Mouse (Mus musculus) forebrain, embryonic 16.5 days (tissue): Measurements from ENCODE around the gene Gltpd2. TPM values are rescaled to one million over a fixed set of nuclear protein-coding genes. Genes with fewer than 3 reads are reported as not detected.
"Not testable (repeated sequence)": the region's sequence is repeated elsewhere in the genome, so short reads cannot be mapped to it uniquely, and the experiment has no call there.

Source experiments
- ATAC-seq: fragments of 200-750 bp; cut with Nextera tagmentation; 2 replicates; pipeline ENCODE4 v1.8.0; 2017; ENCODE audit warnings: mild to moderate bottlenecking, moderate library complexity
- H3K27ac ChIP-seq: fragments of 300-500 bp; sonication (generic); 2 replicates; pipeline ENCODE4 v1.5.1; 2014; ENCODE audit warnings: low read length, control low read depth
- H3K27me3 ChIP-seq: fragments of 300-500 bp; sonication (generic); replicated peaks from 2 replicates; pipeline ENCODE4 v1.6.1; 2014; ENCODE audit warnings: low read length; ENCODE audit not compliant: control insufficient read depth, insufficient read depth
- H3K36me3 ChIP-seq: fragments of 300-500 bp; sonication (generic); 2 replicates; pipeline ENCODE4 v1.6.1; 2014; ENCODE audit not compliant: control insufficient read depth, insufficient read depth
- H3K4me1 ChIP-seq: fragments of 300-500 bp; sonication (generic); replicated peaks from 2 replicates; pipeline ENCODE4 v1.6.1; 2014; ENCODE audit warnings: low read length; ENCODE audit not compliant: control insufficient read depth, insufficient read depth
- H3K4me2 ChIP-seq: fragments of 300-500 bp; sonication (generic); 2 replicates; pipeline ENCODE4 v1.6.1; 2014; ENCODE audit warnings: mild to moderate bottlenecking, low read length, control low read depth
- H3K4me3 ChIP-seq: fragments of 300-500 bp; sonication (generic); replicated peaks from 2 replicates; pipeline ENCODE4 v1.5.1; 2014; ENCODE audit warnings: mild to moderate bottlenecking, low read length, control low read depth
- H3K9ac ChIP-seq: fragments of 300-500 bp; sonication (generic); replicated peaks from 2 replicates; pipeline ENCODE4 v1.6.1; 2014; ENCODE audit warnings: low read depth, low read length, control low read depth
- H3K9me3 ChIP-seq: fragments of 300-500 bp; sonication (generic); 2 replicates; pipeline ENCODE4 v1.6.1; 2016; ENCODE audit warnings: low read length; ENCODE audit not compliant: control insufficient read depth
- WGBS: fragments of 180-500 bp; shearing (Covaris S2); extraction: QIAGEN DNeasy Blood & Tissue Kit; methylation state at CpG from one replicate; pipeline ENCODE4 v1.1.7; 2014; 5-methylcytosine and 5-hydroxymethylcytosine counted together
- polyA plus RNA-seq: library from polyadenylated mRNA; unstranded; fragments of >200 nt; fragmentation: Nextera tagmentation; extraction: Ambion mirVana; gene quantifications from 2 replicates; pipeline ENCODE4 v1.2.1, GENCODE M21; 2015

Gene Gltpd2
- 0.18 TPM in 1 of 2 replicates, not detected in the other for polyA plus RNA-seq

DNA sequence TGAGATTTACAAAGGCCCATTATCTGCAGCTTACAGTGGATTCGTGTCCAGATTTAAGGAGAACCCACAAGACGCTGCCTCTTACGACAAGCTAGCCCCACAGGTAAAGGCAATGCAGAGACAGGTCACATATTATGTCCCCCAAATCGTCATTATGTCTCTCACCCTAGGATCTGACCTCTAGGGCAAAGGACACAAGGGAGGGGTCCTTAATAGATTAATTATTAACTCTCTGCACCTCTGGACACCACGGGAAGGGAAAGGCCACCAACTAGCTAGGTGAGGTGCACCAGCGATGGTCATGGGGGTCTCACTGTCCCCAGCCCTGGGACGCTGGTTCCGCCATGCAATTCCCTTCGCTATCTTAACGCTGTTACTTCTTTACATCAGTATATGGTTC, at the start of gene Gltpd2:
Gene Gltpd2, plus strand, starts transcription at position 274 of the 400 bp plus-strand sequence.
- Histone ChIP-seq H3K4me3 (peak within 1 kb of the TSS; percentile 18), H3K4me1 (peaks cover 4% of the 10 kb centered on the region), H3K9ac (peak within 1 kb of the TSS; percentile 52; the same call in 1 of the 2 replicates), H3K4me2 (peak within 1 kb of the TSS; percentile 41), H3K27ac (no peak within 1 kb of the TSS), H3K9me3 (no peaks in the 10 kb centered on the region), H3K36me3 (no peaks in the 10 kb centered on the region), H3K27me3 (peaks cover 4% of the 10 kb centered on the region)
- 80% methylated on average over 10 of the region's 10 CpGs for WGBS
- ATAC-seq = no peak

DNA sequence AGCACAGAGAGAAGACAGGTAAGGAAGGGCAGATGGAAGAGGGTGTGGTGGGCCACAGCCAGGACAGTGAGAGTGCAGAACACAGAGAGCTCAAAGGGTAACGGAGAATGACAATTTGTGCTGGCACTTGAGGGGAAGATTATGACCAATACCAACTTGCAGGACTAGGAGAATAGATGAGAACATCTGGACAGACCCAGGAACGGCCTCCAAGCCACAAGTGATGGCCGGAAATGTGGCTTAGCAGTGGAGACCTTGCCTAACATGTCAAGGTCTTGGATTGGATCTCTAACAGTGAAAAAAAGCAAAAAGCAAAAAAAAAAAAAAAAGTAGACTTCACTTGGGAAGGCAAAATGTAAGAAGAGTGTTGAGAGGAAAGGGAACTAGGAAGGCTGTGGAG, 49.2 kb upstream of the Gltpd2 start:
- Histone ChIP-seq H3K36me3 (no peaks in the 10 kb centered on the region), H3K27me3 (0 out of 2 replicates have a peak, but pooled peaks cover 2% of the 10 kb centered on the region), H3K9ac (no peak overlapping the region), H3K9me3 (no peaks in the 10 kb centered on the region), H3K4me2 (no peak overlapping the region), H3K4me1 (peaks cover 12% of the 10 kb centered on the region), H3K27ac (no peak overlapping the region), H3K4me3 (no peak overlapping the region)
- no peak for ATAC-seq
- WGBS = 85% methylated on average over 3 of the region's 3 CpGs

DNA sequence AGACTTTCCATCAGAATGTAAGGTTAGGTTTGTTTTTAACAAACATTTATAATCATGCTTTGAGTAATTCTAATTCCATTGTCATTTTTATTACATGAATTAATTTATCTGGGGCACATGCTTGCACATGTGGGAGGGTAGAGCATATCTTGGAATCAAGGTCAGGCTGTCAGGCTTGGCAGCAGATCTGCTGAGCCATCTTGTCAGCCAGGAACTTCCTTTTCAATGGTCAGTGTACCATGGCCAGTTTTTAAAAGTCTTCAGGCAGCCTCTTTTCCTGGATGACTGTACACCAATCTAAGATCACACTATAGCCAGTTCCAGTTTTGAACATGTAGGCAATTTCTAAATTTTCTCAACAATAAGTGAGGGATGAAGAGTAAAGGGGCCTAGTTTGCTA, 46.3 kb upstream of the Gltpd2 start:
- no peaks in the 10 kb centered on the region for H3K27me3 ChIP-seq
- no peak for ATAC-seq
- H3K9me3 ChIP-seq = no peaks in the 10 kb centered on the region
- H3K4me1 ChIP-seq = no peaks in the 10 kb centered on the region
- H3K9ac ChIP-seq = no peak overlapping the region
- H3K4me3 ChIP-seq = no peak overlapping the region
- no peaks in the 10 kb centered on the region for H3K36me3 ChIP-seq
- no peak overlapping the region for H3K27ac ChIP-seq
- no peak overlapping the region for H3K4me2 ChIP-seq

DNA sequence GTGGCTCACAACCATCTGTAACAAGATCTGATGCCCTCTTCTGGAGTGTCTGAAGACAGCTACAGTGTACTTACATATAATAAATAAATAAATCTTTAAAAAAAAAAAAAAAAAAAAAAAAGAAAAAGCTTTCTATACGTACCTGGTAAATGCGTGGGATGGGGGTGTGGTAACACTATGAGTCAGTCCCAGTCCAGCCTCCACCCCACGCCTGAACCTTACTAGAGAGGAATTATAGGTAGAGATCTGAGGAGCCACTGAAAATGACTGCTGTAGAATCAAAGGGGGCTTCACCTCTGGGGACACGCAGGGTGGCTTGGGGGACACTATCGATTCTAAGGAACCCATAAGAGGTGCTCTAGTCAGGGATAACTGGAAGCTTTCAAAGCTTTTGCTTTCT, 45.7 kb upstream of the Gltpd2 start:
- H3K36me3 ChIP-seq, H3K27me3 ChIP-seq, ATAC-seq, H3K9ac ChIP-seq, H3K4me2 ChIP-seq, H3K27ac ChIP-seq, H3K9me3 ChIP-seq, H3K4me1 ChIP-seq, H3K4me3 ChIP-seq: not testable (repeated sequence)
- WGBS = 93% methylated on average over 5 of the region's 5 CpGs

DNA sequence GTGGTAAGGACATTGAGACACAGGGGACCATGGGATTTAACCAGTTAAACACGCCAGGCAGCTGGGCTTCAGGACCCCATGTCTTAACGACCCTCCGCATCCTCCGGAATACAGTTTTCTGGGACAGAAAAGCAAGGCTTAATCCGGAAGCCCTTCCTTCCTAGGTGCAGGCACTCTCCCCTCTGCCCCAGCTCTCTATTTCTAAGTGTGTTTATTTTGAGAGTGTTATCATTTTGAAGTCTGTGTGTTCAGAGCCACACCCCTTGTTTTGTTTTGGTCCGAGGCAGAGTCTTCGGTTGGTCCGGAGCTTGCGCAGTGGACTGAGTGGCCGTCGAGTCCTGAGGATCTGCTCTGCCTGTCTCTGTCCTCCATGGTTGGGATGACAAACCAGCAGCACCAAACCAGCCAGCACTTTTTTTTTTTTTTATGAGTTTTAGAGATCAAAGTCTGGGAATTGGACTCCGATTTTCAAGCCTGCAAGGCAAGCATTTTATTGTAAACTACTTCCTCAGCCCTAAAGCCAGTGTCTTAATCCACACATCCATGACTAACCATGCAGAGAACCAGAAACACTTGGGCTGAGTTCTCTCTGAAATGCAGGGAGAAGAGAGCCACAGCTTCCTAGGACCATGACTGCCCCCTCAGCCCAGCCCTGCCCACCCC, 44.0 kb upstream of the Gltpd2 start:
- no peak for ATAC-seq
- no peaks in the 10 kb centered on the region for H3K36me3 ChIP-seq
- no peaks in the 10 kb centered on the region for H3K4me1 ChIP-seq
- no peak overlapping the region for H3K4me2 ChIP-seq
- H3K9me3 ChIP-seq = no peaks in the 10 kb centered on the region
- no peaks in the 10 kb centered on the region for H3K27me3 ChIP-seq
- 83% methylated on average over 12 of the region's 12 CpGs for WGBS
- no peak overlapping the region for H3K4me3 ChIP-seq
- no peak overlapping the region for H3K9ac ChIP-seq
- H3K27ac ChIP-seq = no peak overlapping the region

DNA sequence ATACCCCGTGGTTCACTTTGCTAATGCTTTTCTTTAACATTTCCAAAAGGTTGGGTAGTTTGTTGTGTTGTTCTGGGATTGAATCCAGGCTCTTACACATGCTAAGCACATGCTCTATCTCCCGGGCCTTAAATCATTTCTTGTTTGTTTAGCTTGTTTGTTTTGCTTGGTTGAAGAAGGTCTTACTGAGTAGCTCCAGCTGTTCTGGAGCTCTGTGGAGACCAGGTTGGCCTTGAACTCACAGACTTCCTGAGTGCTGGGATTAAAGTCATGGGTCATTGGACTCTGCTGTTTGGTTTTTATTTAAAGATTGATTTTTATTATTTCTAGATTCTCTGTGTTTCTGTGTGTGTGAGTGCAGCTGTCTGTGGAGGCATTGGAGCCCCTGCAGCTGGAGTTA, 33.5 kb upstream of the Gltpd2 start:
- Histone ChIP-seq H3K27ac (no peak overlapping the region), H3K36me3 (no peaks in the 10 kb centered on the region), H3K4me1 (no peaks in the 10 kb centered on the region), H3K4me3 (no peak overlapping the region), H3K9ac (no peak overlapping the region), H3K9me3 (no peaks in the 10 kb centered on the region), H3K4me2 (no peak overlapping the region), H3K27me3 (no peaks in the 10 kb centered on the region)
- 52% methylated on average over 2 of the region's 2 CpGs for WGBS
- ATAC-seq = no peak

DNA sequence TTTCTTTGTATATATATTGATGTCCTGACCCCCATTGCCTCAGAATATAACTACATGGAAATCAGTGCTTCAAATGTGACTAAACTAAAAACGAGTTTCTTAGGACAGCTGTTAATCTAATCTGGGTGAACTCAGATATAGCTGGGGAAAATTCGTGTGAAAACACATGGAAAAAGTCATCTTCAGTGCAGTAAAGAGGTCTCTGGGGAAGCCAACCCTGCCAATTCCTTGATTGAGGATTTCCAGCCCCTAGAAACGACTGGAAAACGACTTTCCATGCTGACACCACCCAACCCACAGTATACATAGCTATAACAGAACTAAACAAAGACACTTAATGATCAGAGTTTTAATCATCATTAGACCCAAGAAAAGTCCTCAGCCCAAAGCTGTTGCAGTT, 31.2 kb upstream of the Gltpd2 start:
- Histone ChIP-seq H3K9me3 (no peaks in the 10 kb centered on the region), H3K36me3 (no peaks in the 10 kb centered on the region), H3K27me3 (no peaks in the 10 kb centered on the region), H3K4me3 (no peak overlapping the region), H3K4me1 (no peaks in the 10 kb centered on the region), H3K4me2 (no peak overlapping the region), H3K27ac (no peak overlapping the region), H3K9ac (no peak overlapping the region)
- 61% methylated on average over 4 of the region's 4 CpGs for WGBS
- ATAC-seq = no peak

DNA sequence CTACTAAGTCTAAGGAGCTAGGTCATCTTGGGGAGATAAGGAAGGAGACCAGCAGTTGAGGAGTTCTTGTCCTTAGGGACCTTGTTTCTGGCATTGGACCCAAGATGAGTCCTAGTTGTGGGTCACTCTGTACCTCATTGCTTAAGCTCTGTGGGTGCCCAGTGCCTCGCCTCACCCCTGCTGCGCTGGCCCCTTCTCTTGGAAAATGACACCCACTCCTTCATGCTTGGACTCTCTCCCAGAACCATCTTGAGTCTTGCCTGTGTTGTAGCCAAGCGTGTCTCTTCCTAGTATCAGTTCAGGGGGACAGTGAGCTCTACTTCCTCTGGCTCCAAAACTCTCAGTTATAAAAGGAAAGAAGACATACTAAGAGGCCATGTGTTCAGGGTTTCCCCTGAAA, 29.9 kb upstream of the Gltpd2 start:
- H3K9me3 ChIP-seq = no peaks in the 10 kb centered on the region
- H3K4me2 ChIP-seq = no peak overlapping the region
- no peaks in the 10 kb centered on the region for H3K36me3 ChIP-seq
- no peak overlapping the region for H3K4me3 ChIP-seq
- ATAC-seq = no peak
- no peak overlapping the region for H3K27ac ChIP-seq
- H3K4me1 ChIP-seq = no peaks in the 10 kb centered on the region
- WGBS = 86% methylated on average over 3 of the region's 3 CpGs
- no peak overlapping the region for H3K9ac ChIP-seq
- H3K27me3 ChIP-seq = no peaks in the 10 kb centered on the region

DNA sequence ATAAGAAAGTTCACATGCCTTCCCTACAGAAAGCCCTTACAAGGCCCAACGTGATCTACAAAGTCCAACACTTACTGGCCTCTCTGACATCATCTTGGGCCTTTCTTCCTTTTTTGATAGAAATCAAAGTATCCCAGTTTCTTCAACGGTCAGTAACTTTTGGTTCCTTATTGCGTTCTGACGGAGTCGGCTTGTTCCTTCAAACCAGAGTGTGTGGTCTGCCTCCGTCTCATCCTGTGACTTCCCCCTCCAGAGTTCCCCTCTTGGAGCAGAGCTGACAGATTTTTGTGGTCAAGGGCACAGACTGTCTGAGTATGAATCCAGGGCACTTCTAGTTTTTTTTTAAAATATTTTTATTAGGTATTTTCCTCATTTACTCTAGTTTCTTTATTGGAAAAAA, 29.3 kb upstream of the Gltpd2 start:
- Histone ChIP-seq H3K4me3 (no peak overlapping the region), H3K27ac (no peak overlapping the region), H3K9me3 (no peaks in the 10 kb centered on the region), H3K27me3 (no peaks in the 10 kb centered on the region), H3K9ac (no peak overlapping the region), H3K36me3 (no peaks in the 10 kb centered on the region), H3K4me1 (no peaks in the 10 kb centered on the region), H3K4me2 (no peak overlapping the region)
- ATAC-seq = no peak
- 93% methylated on average over 6 of the region's 6 CpGs for WGBS
